Mouse (Mus musculus) heart, embryonic 14.5 days (tissue): ENCODE measurements at regions not wholly inside any gene's neighbourhood (a gene's known extent, or its start where the extent isn't known, plus 50 kb on each side); places are given as distances from the start of the nearest gene placed in this dataset.

ENCODE experiments used
- ATAC-seq: fragments of 200-750 bp; cut with Nextera tagmentation; 2 replicates; pipeline ENCODE4 v1.8.0; 2017; ENCODE audit warnings: low read depth, moderate TSS enrichment; ENCODE audit not compliant: insufficient number of reproducible peaks, insufficient read depth, low FRiP score
- H3K27ac ChIP-seq, 2 experiments: fragments of 200-500 bp in 1 of 2; fragments of 300-500 bp in 1 of 2; sonication (generic) in 1 of 2; replicated peaks in 1 of 2; 2 replicates each; pipeline ENCODE4 v1.5.1; 2012 to 2014; ENCODE audit warnings: low read depth in 2 of 2, low read length in 2 of 2, control low read depth in 1 of 2, mild to moderate bottlenecking in 1 of 2, mixed read lengths in 1 of 2; ENCODE audit not compliant: control insufficient read depth in 1 of 2, insufficient read depth in 1 of 2
- H3K27me3 ChIP-seq: fragments of 300-500 bp; sonication (generic); 2 replicates; pipeline ENCODE4 v1.6.1; 2014; ENCODE audit warnings: mild to moderate bottlenecking, low read length, control low read depth; ENCODE audit not compliant: control insufficient read depth, insufficient read depth
- H3K36me3 ChIP-seq: fragments of 300-500 bp; sonication (generic); 2 replicates; pipeline ENCODE4 v1.6.1; 2014; ENCODE audit warnings: mild to moderate bottlenecking, control low read depth, low read length, mixed read lengths; ENCODE audit not compliant: control insufficient read depth, insufficient read depth
- H3K4me1 ChIP-seq, 2 experiments: fragments of 200-500 bp in 1 of 2; fragments of 300-500 bp in 1 of 2; sonication (generic) in 1 of 2; 2 replicates each; pipeline ENCODE4 v1.6.1; 2012 to 2014; ENCODE audit warnings: low read length in 2 of 2, control low read depth in 1 of 2, mixed read lengths in 1 of 2; ENCODE audit not compliant: control insufficient read depth in 2 of 2, insufficient read depth in 2 of 2
- H3K4me2 ChIP-seq: fragments of 300-500 bp; sonication (generic); 2 replicates; pipeline ENCODE4 v1.6.1; 2014; ENCODE audit warnings: mild to moderate bottlenecking, low read length
- H3K4me3 ChIP-seq, 2 experiments: fragments of 200-500 bp in 1 of 2; fragments of 300-500 bp in 1 of 2; sonication (generic) in 1 of 2; 2 replicates each; pipeline ENCODE4 v1.5.1; 2012 to 2014; ENCODE audit warnings: low read length in 2 of 2, mild to moderate bottlenecking in 2 of 2, control low read depth in 1 of 2, low read depth in 1 of 2, moderate library complexity in 1 of 2; ENCODE audit not compliant: control insufficient read depth in 1 of 2, insufficient read depth in 1 of 2
- H3K9ac ChIP-seq: fragments of 300-500 bp; sonication (generic); 2 replicates; pipeline ENCODE4 v1.6.1; 2014; ENCODE audit warnings: mild to moderate bottlenecking, low read length
- H3K9me3 ChIP-seq: fragments of 300-500 bp; sonication (generic); 2 replicates; pipeline ENCODE4 v1.6.1; 2016; ENCODE audit warnings: low read length, control low read depth; ENCODE audit not compliant: control insufficient read depth
- WGBS: fragments of 180-500 bp; shearing (Covaris S2); extraction: QIAGEN DNeasy Blood & Tissue Kit; methylation state at CpG from one replicate; pipeline ENCODE4 v1.1.7; 2014; 5-methylcytosine and 5-hydroxymethylcytosine counted together

DNA sequence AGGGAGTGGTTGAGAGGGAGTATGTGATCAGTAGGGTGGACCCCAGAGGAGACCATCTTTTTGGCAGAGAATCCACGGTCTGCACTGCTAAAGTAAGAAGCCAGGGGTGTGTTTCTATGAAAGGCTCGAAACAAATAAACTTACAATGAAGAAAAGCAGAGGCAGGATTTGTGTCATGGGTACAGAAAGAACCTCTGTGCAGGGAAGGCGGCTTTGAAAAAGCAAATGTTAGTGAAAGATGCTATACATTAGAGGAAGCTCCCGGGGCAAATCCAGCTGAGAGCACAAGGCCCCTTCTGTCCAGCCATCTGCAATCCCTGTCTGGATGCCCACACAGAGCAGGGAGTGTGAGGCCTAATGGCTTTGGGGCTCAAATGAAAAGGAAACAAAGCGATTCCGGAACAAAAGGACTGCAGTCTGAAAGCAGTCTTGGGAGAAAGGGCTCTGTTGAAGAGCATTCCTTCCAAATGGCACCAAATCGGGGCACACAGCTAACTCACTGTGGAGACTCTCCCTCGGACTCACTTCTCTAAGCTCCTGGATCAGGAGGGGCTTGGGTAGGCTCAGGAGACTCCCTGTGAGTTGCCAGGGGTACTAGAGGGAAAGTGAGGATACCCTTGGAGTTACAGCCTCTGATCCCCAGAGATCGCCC, 138.1 kb upstream of the Arl4c start:
- no peaks in the 10 kb centered on the region for H3K36me3 ChIP-seq
- H3K9me3 ChIP-seq = no peaks in the 10 kb centered on the region
- H3K4me2 ChIP-seq = no peak overlapping the region
- no peak overlapping the region for H3K9ac ChIP-seq
- H3K27me3 ChIP-seq = no peaks in the 10 kb centered on the region
- no peak overlapping the region for H3K4me3 ChIP-seq
- no peak overlapping the region for H3K27ac ChIP-seq
- no peak for ATAC-seq
- 65% methylated on average over 9 of the region's 9 CpGs for WGBS
- no peaks in the 10 kb centered on the region for H3K4me1 ChIP-seq

GRCm38 (mm10) chr1:88840991-88841592, 139.1 kb upstream of the Arl4c start:
- Histone ChIP-seq H3K9ac (no peak overlapping the region), H3K27me3 (no peaks in the 10 kb centered on the region), H3K36me3 (no peaks in the 10 kb centered on the region), H3K27ac (no peak overlapping the region), H3K4me3 (no peak overlapping the region), H3K9me3 (no peaks in the 10 kb centered on the region), H3K4me1 (no peaks in the 10 kb centered on the region), H3K4me2 (no peak overlapping the region)
- WGBS = 76% methylated on average over 9 of the region's 9 CpGs
- no peak for ATAC-seq

DNA sequence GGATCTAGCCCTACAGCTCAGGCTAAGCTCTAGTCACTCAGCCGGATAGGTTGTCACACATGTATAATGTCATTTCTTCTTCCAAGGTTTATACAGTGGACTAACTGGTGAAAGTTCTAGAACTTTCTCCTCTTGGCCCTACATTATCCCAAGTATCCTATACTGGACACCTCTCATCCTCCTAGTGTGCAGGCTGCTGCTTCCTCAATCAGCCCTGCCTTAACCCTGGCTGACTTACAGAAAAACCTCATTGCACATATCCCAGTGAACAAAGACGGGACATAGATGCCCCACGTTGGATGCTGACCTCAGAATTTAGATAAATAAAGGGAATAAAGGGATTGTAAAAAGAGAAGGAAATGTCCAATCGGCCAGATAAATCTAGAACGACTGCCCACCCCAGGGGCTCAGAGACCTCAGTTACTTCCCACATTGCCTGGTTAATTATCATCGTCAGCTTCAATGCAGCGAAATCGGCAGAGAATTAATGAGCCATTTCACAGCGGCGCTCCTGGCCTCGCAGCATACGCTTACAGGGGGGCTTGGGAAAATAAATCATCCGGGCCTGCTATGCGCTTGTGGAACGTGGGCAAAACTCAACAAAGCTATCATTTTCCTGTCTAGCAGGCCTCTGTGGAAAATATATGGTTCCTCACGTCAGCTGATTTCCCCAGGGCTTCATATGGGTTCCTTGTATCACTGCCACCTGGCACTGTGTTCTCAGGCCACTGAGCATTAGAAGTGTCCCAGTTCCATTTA, 145.5 kb upstream of the Arl4c start:
- H3K27ac ChIP-seq = no peak overlapping the region
- H3K9ac ChIP-seq = no peak overlapping the region
- H3K4me1 ChIP-seq = no peaks in the 10 kb centered on the region
- WGBS = 80% methylated on average over 16 of the region's 16 CpGs
- H3K9me3 ChIP-seq = no peaks in the 10 kb centered on the region
- H3K27me3 ChIP-seq = no peaks in the 10 kb centered on the region
- no peak for ATAC-seq
- no peak overlapping the region for H3K4me2 ChIP-seq
- no peak overlapping the region for H3K4me3 ChIP-seq
- H3K36me3 ChIP-seq = no peaks in the 10 kb centered on the region

DNA sequence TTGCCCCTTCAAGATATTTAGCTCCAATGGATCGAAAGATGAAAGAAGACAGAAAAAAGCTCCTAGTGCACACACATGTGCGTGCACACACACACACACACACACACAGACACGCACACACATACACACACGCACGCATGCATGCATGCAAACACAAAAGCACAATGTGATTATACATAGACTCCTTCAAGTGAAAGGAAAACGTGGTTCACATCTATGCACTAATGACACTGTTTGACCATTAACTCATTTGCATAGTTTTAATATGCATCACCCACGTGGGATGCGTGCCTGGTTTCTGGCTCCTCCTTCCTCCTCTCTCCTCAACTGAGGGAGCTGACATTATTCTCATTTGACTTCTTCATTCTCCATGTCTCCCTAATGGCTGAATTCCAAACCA, 146.2 kb upstream of the Arl4c start:
- Histone ChIP-seq H3K4me2 (no peak overlapping the region), H3K27ac (no peak overlapping the region), H3K9me3 (no peaks in the 10 kb centered on the region), H3K27me3 (no peaks in the 10 kb centered on the region), H3K4me1 (no peaks in the 10 kb centered on the region), H3K36me3 (no peaks in the 10 kb centered on the region), H3K9ac (no peak overlapping the region), H3K4me3 (no peak overlapping the region)
- WGBS = 83% methylated on average over 8 of the region's 8 CpGs
- no peak for ATAC-seq

GRCm38 (mm10) chr1:88849421-88849820, 147.4 kb upstream of the Arl4c start:
- Histone ChIP-seq H3K9me3 (no peaks in the 10 kb centered on the region), H3K4me1 (no peaks in the 10 kb centered on the region), H3K36me3 (no peaks in the 10 kb centered on the region), H3K4me3 (no peak overlapping the region), H3K27me3 (no peaks in the 10 kb centered on the region), H3K4me2 (no peak overlapping the region), H3K27ac (no peak overlapping the region), H3K9ac (no peak overlapping the region)
- ATAC-seq = no peak
- WGBS = 89% methylated on average over 5 of the region's 5 CpGs

- no peaks in the 10 kb centered on the region for H3K4me1 ChIP-seq
- no peak for ATAC-seq
- WGBS = 72% methylated on average over 5 of the region's 5 CpGs
Observed at GRCm38 (mm10) chr1:88851931-88852330, 149.9 kb upstream of the Arl4c start.

DNA sequence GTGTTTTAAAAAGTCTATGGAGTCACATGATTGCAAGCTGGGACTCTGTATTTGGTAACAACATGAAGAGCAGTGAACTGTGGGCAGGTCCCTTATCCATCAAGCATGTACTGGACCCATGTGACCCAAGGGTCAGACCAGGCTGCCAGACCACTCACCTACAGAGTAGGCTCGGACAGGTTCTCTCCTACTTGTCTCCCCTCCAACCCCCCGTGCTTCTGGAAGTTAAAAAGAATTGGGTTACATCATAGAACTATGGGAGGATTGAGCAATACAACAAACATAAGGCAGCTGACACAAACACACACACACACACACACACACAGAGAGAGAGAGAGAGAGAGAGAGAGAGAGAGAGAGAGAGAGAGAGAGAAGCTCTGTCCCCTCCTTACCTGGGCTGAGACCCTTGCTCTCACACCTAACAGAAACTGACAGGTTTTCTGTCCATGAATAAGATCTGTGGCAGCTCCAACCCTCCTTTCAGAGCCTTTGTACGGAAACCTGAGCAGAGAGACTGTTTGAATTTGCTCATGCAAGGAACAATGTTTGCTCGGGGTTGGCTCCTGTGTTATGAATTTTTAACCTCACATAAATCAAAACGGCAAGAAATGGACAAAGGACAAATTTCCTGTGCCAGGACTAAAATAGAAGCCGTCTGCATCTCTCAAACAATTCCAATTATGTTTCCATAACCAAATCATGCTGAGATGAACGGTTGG, 159.0 kb upstream of the Arl4c start:
- ATAC-seq = no peak
- no peaks in the 10 kb centered on the region for H3K4me1 ChIP-seq
- H3K27me3 ChIP-seq = no peaks in the 10 kb centered on the region
- no peaks in the 10 kb centered on the region for H3K9me3 ChIP-seq
- no peak overlapping the region for H3K27ac ChIP-seq
- 64% methylated on average over 7 of the region's 7 CpGs for WGBS
- H3K4me2 ChIP-seq = no peak overlapping the region
- no peak overlapping the region for H3K9ac ChIP-seq
- no peak overlapping the region for H3K4me3 ChIP-seq
- no peaks in the 10 kb centered on the region for H3K36me3 ChIP-seq

More at GRCm38 (mm10) chr1:88851931-88852330, 149.9 kb upstream of the Arl4c start:
- no peaks in the 10 kb centered on the region for H3K36me3 ChIP-seq
- H3K27ac ChIP-seq = no peak overlapping the region
- no peaks in the 10 kb centered on the region for H3K9me3 ChIP-seq
- H3K9ac ChIP-seq = no peak overlapping the region
- no peak overlapping the region for H3K4me2 ChIP-seq
- H3K27me3 ChIP-seq = no peaks in the 10 kb centered on the region
- no peak overlapping the region for H3K4me3 ChIP-seq
